Mouse (Mus musculus): ENCODE results near the gene Srrm1. TPM values are rescaled to one million over a fixed set of nuclear protein-coding genes. Genes with fewer than 3 reads are reported as not detected.

The Srrm1 gene
- total RNA-seq (2021): 100 to 1,000 TPM; 102 to 140 TPM

DNA sequence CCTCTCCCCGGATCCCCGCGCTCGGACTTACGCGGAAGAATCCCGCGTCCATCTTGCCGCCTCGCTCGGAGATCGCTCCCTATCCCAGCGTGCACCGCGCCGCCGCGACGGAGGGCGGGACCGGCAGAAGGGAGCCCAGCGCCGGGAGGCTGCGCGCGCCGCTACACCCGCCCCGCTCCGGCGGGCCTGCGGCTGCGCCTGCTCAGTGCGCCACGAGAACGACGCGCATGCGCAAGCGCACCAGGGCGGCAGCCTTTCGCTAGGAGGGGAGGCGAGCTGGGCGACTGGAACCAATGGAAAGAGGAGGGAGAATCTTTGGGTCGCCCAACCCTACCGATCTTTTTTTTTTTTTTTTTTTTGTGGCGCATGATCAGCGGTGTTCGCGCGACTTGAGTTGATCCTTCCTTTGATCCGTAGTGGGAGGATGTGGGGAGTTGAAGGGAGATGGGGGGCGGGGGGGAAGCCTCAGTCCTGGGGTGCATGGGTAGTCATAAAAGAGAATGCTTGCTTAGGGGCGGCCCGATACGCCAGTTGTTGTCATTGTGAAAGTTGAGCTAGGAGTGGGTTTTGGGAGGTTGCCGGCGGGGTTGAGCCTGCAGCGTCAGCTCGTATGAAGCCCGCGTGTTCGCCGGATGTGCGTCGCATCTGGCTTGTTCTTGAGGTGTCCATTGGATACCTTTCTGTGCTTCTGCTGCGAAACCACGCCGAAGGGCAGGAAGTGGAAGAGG lies at the start of gene Srrm1:
Gene Srrm1 (minus strand): TSS at position 256 of the 728 bp plus-strand sequence.
- peak; percentile 97 to 98 for DNase-seq (ENCODE audit: extremely low spot score in 1 of 2, low spot score in 1 of 2)

DNA sequence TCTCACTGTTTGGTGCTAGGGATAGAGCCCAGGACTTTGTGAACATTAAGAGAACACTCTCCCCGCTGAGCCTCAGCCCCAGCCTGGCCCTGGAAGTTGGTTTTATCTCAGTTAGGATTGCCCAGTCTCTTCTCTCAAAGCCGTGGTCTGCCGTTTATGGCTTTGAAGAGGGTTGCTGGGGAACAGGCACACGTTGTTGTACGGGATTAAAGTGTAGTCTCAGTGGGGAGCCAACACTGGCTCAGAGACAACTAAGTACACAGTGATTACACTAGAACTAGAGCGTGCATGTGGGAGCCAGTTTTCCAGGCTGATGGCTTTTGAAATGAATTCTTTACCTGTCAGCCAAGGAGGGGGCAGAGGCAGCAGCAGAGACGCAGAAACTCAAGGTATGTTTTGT lies 48.8 kb upstream of the Srrm1 start:
- no peak for DNase-seq (ENCODE audit: extremely low spot score in 1 of 2, low spot score in 1 of 2)

DNA sequence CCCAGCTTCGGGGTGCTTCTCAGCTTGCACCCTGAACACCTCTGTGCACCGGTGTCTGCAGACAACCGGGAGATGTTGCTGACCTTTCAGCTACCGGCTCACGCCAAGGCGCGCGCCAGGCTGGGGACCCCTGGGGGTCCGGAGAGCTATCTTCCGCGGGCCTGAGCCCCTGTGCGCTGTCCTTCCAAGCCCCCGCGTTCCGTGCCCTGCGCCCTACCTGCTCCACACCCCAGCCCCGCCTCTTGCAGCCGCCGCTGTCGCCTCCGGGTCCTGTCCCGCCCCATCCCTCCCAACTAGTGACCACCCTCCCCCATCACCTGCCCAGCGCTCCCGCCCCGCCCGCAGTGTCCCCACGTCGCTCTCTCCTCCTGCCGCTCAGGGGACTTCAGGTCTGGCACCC lies 44.9 kb upstream of the Srrm1 start, which contains the start of gene Ncmap:
Gene Ncmap (minus strand): TSS at position 237 of the 400 bp plus-strand sequence.
- no peak for DNase-seq (ENCODE audit: extremely low spot score in 1 of 2, low spot score in 1 of 2)

GRCm38 (mm10) chr4:135397551-135397950 lies 44.4 kb upstream of the Srrm1 start:
- DNase-seq (ENCODE audit: extremely low spot score in 1 of 2, low spot score in 1 of 2): no peak

GRCm38 (mm10) chr4:135396303-135396702 lies 43.2 kb upstream of the Srrm1 start:
- DNase-seq (ENCODE audit: extremely low spot score in 1 of 2, low spot score in 1 of 2): no peak

GRCm38 (mm10) chr4:135395375-135395774 lies 42.3 kb upstream of the Srrm1 start:
- DNase-seq (ENCODE audit: extremely low spot score in 1 of 2, low spot score in 1 of 2): no peak

DNA sequence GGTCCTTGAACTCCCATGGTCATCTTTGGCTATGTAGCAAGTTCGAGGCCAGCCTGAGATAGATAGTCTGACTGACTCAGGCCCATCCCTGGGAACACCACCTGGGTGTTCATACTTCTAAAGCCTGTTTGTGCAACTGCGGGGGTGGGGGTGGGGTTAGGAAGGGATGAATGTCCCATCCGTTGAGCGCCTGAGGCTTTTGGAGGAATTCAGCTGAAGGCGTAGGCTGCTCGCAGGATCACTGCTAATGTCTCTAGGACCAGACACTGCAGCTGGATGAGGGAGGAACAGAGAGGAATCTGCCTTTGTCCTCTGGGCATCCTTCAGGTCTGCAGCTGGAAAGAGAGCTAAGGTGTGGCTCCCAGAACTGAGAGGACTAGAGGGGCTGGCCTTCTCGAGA lies 41.5 kb upstream of the Srrm1 start:
- no peak for DNase-seq (ENCODE audit: extremely low spot score in 1 of 2, low spot score in 1 of 2)

GRCm38 (mm10) chr4:135393381-135393780 lies 40.3 kb upstream of the Srrm1 start:
- no peak for DNase-seq (ENCODE audit: extremely low spot score in 1 of 2, low spot score in 1 of 2)

DNA sequence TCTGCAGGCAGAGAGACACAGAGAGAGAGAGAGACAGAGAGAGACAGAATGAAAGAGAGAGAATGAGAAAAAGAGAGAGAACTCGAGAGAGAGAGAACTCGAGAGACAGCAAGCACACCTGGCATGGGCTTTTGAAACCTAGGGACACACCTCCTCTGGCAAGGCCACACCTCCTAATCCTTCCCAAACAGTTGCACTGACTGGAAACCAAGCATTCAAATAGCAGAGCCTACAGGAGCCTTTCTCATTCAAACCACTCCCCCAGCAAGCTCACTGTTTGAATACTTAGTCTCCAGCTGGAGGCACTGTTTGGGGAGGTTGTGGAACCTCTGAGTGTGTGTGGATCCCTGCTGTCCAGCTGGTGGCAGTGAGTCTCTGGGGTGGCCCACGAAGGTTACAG lies 39.7 kb upstream of the Srrm1 start:
- DNase-seq (ENCODE audit: extremely low spot score in 1 of 2, low spot score in 1 of 2): no peak

DNA sequence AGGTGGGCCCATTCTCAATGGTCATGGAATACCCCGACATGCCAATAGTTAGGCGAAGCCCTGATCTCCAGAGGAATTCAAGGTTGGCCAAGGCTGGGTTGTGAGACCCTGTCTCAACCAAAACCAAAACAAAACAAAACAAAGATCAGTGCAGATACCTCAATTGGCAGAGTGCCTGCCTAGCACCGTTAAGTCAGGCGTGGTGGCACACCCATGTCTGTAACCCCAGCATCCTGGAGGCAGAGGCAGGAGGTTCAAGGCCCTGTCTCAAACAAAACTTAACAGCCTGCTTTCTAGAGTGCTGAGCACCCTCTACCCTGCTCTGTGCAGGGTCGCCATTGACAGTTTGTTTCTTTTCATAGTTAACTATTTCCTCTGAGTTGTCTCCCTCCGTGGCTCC lies 37.9 kb upstream of the Srrm1 start:
- no peak for DNase-seq (ENCODE audit: extremely low spot score in 1 of 2, low spot score in 1 of 2)

GRCm38 (mm10) chr4:135385614-135386013 lies 32.5 kb upstream of the Srrm1 start:
- DNase-seq (ENCODE audit: extremely low spot score in 1 of 2, low spot score in 1 of 2): no peak

DNA sequence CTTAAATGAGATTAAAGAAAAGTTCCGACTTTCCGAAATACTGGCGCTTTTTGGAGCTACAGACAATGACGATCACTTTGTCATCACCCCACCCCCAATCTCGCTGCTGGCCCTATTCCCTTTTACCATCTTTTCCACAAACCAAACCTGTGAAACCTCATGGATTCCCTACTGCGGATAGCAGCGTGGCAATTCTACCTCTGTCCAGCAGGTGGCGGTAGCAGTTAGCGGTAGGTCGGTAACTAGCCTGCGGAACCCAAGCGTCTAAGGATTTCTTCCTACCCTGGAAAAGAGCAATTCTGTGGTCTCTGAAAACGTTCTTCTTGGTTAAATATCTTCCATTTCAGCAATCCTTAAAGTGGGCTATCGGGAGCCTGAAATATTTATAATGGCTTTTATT lies 29.2 kb upstream of the Srrm1 start:
- peak; percentile 55 to 83 for DNase-seq (ENCODE audit: extremely low spot score in 1 of 2, low spot score in 1 of 2)

GRCm38 (mm10) chr4:135381355-135381754 lies 28.2 kb upstream of the Srrm1 start:
- no peak for DNase-seq (ENCODE audit: extremely low spot score in 1 of 2, low spot score in 1 of 2)

GRCm38 (mm10) chr4:135377241-135377640 lies 24.1 kb upstream of the Srrm1 start:
- DNase-seq (ENCODE audit: extremely low spot score in 1 of 2, low spot score in 1 of 2): no peak

- no peak for DNase-seq (ENCODE audit: extremely low spot score in 1 of 2, low spot score in 1 of 2)
Observed at GRCm38 (mm10) chr4:135375444-135375843, 22.3 kb upstream of the Srrm1 start.

- DNase-seq (ENCODE audit: extremely low spot score in 1 of 2, low spot score in 1 of 2): no peak
Observed at GRCm38 (mm10) chr4:135373299-135373698, 20.2 kb upstream of the Srrm1 start.

DNA sequence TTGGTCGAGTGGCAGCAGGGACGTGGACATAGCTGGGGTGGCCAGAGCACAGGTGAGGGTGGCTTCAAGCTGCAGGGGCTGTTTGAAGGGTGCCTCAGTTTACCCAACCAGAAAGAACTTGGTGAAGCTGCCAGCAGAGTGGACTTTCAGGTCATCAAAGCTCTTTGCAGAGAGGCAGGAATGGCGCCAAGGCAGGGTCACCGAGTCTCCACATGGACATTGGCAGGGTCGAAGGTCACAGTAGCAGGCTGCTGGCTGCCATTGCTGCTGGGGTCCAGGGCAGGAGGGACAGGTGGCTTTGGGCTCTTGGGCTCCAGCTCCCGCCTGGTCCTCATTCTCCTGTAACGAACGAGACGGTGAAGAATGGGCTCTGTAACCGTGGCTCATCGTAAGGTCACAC lies 17.3 kb upstream of the Srrm1 start:
- DNase-seq (ENCODE audit: extremely low spot score in 1 of 2, low spot score in 1 of 2): no peak

DNA sequence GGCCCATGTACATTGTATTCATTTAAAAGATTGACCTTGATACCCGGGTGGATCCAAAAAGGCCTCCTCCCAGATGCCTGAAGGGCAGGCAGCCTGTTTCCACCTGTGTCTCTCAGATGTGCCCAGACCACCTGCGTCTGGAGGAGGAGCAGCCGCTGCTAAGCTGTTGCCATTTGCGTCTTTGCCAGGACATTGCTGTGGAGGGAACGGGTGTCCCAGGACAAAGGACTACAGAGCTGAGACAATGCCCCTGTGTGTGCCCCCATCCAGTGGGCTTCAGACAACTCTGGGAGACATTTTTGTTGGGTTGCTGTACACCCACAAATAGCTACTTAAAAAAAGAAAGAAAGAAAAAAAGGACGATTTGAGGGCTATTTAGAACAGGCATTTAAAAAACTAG lies 9.7 kb upstream of the Srrm1 start:
- DNase-seq (ENCODE audit: extremely low spot score in 1 of 2, low spot score in 1 of 2): no peak

- no peak for DNase-seq (ENCODE audit: extremely low spot score in 1 of 2, low spot score in 1 of 2)
Observed at GRCm38 (mm10) chr4:135361722-135362121, 8.6 kb upstream of the Srrm1 start.

DNA sequence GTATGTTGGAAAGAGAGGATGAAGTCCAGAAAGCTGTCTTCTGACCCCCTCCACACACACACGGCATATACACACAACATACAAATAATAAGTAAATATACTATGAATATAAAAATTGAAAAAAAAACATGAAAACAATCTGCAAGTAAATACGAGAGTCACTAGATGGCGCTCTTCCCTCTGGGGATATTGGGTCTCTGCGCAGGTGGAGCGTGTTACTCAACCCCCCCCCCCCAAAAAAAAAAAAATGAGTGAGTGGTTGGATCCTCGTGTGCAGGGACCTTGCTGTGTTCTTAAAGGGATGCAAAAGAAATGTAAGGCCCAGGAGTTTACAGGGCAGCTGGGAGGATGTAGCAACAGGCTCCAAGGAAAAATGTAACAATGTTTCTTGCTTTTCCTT lies 5.6 kb upstream of the Srrm1 start:
- peak in 1 of 2 experiments; percentile 15 for DNase-seq (ENCODE audit: extremely low spot score in 1 of 2, low spot score in 1 of 2)

GRCm38 (mm10) chr4:135357221-135357920 lies 4.2 kb upstream of the Srrm1 start:
- DNase-seq (ENCODE audit: extremely low spot score in 1 of 2, low spot score in 1 of 2): no peak
